Mouse (Mus musculus) heart, embryonic 13.5 days (tissue): Measurements from ENCODE around the gene Lrrc32. TPM values are rescaled to one million over a fixed set of nuclear protein-coding genes. Genes with fewer than 3 reads are reported as not detected.

Source experiments
- ATAC-seq: fragments of 200-750 bp; cut with Nextera tagmentation; 2 replicates; pipeline ENCODE4 v1.8.0; 2017; ENCODE audit warnings: moderate TSS enrichment; ENCODE audit not compliant: insufficient number of reproducible peaks, low FRiP score, low TSS enrichment; ENCODE audit errors: extremely low read depth
- H3K27ac ChIP-seq: fragments of 300-500 bp; sonication (generic); replicated peaks from 2 replicates; pipeline ENCODE4 v1.5.1; 2015; ENCODE audit warnings: moderate library complexity, mild to moderate bottlenecking, inconsistent platforms
- H3K27me3 ChIP-seq: fragments of 300-500 bp; sonication (generic); replicated peaks from 2 replicates; pipeline ENCODE4 v1.6.1; 2015; ENCODE audit warnings: mild to moderate bottlenecking, inconsistent platforms
- H3K36me3 ChIP-seq: fragments of 300-500 bp; sonication (generic); 2 replicates; pipeline ENCODE4 v1.6.1; 2015; ENCODE audit warnings: mild to moderate bottlenecking, inconsistent platforms
- H3K4me1 ChIP-seq: fragments of 300-500 bp; sonication (generic); 2 replicates; pipeline ENCODE4 v1.6.1; 2015; ENCODE audit warnings: inconsistent platforms
- H3K4me2 ChIP-seq: fragments of 300-500 bp; sonication (generic); 2 replicates; pipeline ENCODE4 v1.6.1; 2015; ENCODE audit warnings: inconsistent platforms, mild to moderate bottlenecking, moderate library complexity
- H3K4me3 ChIP-seq: fragments of 300-500 bp; sonication (generic); 2 replicates; pipeline ENCODE4 v1.5.1; 2015; ENCODE audit warnings: moderate library complexity, mild to moderate bottlenecking, inconsistent platforms
- H3K9ac ChIP-seq: fragments of 300-500 bp; sonication (generic); 2 replicates; pipeline ENCODE4 v1.6.1; 2015; ENCODE audit warnings: inconsistent platforms, mild to moderate bottlenecking, moderate library complexity
- H3K9me3 ChIP-seq: fragments of 300-500 bp; sonication (generic); 2 replicates; pipeline ENCODE4 v1.6.1; 2016; ENCODE audit warnings: inconsistent platforms
- WGBS: fragments of 180-500 bp; shearing (Covaris S2); methylation state at CpG from one replicate; pipeline ENCODE4 v1.1.7; 2015; ENCODE audit warnings: mixed read lengths; 5-methylcytosine and 5-hydroxymethylcytosine counted together
- polyA plus RNA-seq: library from polyadenylated mRNA; unstranded; fragments of >200 nt; fragmentation: Nextera tagmentation; extraction: Ambion mirVana; gene quantifications from 2 replicates; pipeline ENCODE4 v1.2.1, GENCODE M21; 2015

Gene Lrrc32
- polyA plus RNA-seq, 1 experiment from 2014 or later, result 6.0 TPM

DNA sequence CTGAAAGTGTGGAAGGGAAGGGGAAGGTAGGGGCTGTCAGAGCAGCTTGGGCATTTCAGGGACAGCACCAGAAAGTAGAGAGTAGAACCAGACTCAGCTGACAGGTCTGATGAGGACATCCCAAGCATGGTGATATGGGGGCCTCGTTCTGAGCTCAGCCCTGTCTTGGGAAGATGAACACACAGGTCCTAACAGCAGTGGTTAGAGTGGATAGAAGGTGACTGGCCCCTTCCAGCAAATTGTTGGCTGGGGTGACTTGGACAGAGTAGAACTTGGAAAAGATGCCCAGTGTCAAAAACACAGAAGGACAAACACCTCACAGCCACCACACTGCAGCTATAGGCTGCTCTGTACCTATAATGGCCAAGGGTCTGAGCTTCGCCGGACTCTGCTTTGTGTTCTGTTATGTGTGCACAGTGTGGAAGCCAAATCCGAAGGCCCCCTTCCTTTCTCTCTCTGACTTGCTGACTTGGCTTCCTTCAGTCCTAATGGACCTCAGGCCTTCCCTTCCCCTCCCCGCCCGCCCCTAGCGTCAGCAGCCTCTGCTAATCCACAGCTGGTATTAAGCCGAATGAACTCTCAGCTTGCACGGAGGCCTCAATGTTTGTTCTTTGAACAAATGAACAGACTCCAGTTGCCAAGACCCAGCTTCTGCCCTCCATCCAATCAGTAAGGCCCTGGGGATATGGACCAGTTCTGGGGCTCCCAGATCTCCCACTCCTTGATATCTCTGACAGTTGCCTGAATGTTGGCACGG is 48.3 kb downstream of the Lrrc32 start:
- H3K36me3 ChIP-seq, result no peaks in the 10 kb centered on the region
- no peak overlapping the region for H3K4me3 ChIP-seq
- H3K9me3 ChIP-seq, result no peaks in the 10 kb centered on the region
- no peak overlapping the region for H3K9ac ChIP-seq
- peak overlapping the region; percentile 66 for H3K27ac ChIP-seq
- H3K4me1 ChIP-seq, result peaks cover 46% of the 10 kb centered on the region
- H3K27me3 ChIP-seq, result no peaks in the 10 kb centered on the region
- no peak for ATAC-seq
- WGBS, result 48% methylated on average over 10 of the region's 10 CpGs
- no peak overlapping the region for H3K4me2 ChIP-seq

- Histone ChIP-seq H3K9ac (no peak overlapping the region), H3K4me2 (no peak overlapping the region), H3K9me3 (no peaks in the 10 kb centered on the region), H3K4me1 (peaks cover 46% of the 10 kb centered on the region), H3K36me3 (no peaks in the 10 kb centered on the region), H3K27me3 (no peaks in the 10 kb centered on the region), H3K4me3 (no peak overlapping the region), H3K27ac (peak overlapping the region; percentile 66)
- 44% methylated on average over 8 of the region's 8 CpGs for WGBS
- no peak for ATAC-seq
Measured at GRCm38 (mm10) chr7:98537967-98538573, 49.0 kb downstream of the Lrrc32 start.

DNA sequence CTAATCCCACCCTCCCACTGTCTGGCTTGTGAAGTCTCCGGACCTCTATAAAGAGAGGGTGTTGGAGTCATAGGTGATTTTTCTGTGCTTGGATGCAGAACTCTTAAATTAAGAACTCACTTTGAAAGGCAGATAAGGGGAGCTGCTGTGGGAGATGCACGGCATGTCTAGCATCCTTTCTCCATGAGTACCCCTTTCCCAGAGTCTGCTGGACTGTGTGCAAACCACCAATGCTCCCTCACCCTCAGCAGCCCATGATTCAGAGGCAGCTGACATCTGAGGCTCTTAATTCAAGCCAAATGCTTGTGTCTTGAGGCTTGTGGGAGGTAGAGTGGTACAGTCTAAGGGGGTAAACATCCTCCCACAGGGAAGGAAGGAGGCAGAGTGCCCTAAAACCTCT is 51.8 kb downstream of the Lrrc32 start:
- WGBS, result 61% methylated on average over 2 of the region's 2 CpGs
- Histone ChIP-seq H3K4me2 (no peak overlapping the region), H3K9ac (no peak overlapping the region), H3K4me1 (peaks cover 38% of the 10 kb centered on the region), H3K27ac (no peak overlapping the region), H3K9me3 (no peaks in the 10 kb centered on the region), H3K4me3 (no peak overlapping the region), H3K36me3 (no peaks in the 10 kb centered on the region), H3K27me3 (no peaks in the 10 kb centered on the region)
- no peak for ATAC-seq

DNA sequence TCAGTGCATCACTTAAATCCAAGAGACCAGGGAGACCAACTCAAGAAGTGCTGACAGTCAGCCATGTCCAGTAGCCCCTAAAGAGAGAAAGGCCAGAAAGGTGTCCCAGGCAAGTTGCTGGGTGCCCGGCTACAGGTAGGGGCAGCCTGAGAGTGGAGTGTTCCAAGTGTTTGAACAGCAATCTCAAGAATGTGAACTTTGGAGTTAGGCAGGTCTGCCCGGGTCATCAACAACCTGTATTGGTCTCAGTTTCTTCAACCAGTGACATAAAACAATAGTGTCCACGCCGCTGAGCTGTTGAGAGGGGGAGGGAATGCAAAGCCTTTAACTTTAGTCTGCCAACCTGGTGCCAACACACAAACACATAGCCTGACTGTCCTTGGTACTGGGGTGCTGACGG is 52.5 kb downstream of the Lrrc32 start:
- H3K9ac ChIP-seq, result no peak overlapping the region
- no peak for ATAC-seq
- H3K4me1 ChIP-seq, result peaks cover 31% of the 10 kb centered on the region
- H3K27ac ChIP-seq, result no peak overlapping the region
- H3K9me3 ChIP-seq, result no peaks in the 10 kb centered on the region
- no peaks in the 10 kb centered on the region for H3K36me3 ChIP-seq
- WGBS, result 86% methylated on average over 5 of the region's 5 CpGs
- H3K4me2 ChIP-seq, result no peak overlapping the region
- no peak overlapping the region for H3K4me3 ChIP-seq
- H3K27me3 ChIP-seq, result no peaks in the 10 kb centered on the region

- no peak overlapping the region for H3K9ac ChIP-seq
- no peak overlapping the region for H3K4me3 ChIP-seq
- no peak overlapping the region for H3K4me2 ChIP-seq
- WGBS, result 81% methylated on average over 3 of the region's 3 CpGs
- H3K27ac ChIP-seq, result no peak overlapping the region
- no peaks in the 10 kb centered on the region for H3K9me3 ChIP-seq
- peaks cover 24% of the 10 kb centered on the region for H3K4me1 ChIP-seq
- H3K27me3 ChIP-seq, result no peaks in the 10 kb centered on the region
- ATAC-seq, result no peak
- H3K36me3 ChIP-seq, result no peaks in the 10 kb centered on the region
Measured at GRCm38 (mm10) chr7:98542267-98542666, 53.2 kb downstream of the Lrrc32 start.

- Histone ChIP-seq H3K4me1 (peaks cover 19% of the 10 kb centered on the region), H3K9ac (no peak overlapping the region), H3K9me3 (no peaks in the 10 kb centered on the region), H3K27me3 (no peaks in the 10 kb centered on the region), H3K4me3 (no peak overlapping the region), H3K36me3 (no peaks in the 10 kb centered on the region), H3K4me2 (no peak overlapping the region), H3K27ac (no peak overlapping the region)
- WGBS, result 64% methylated on average over 6 of the region's 6 CpGs
- ATAC-seq, result no peak
Measured at GRCm38 (mm10) chr7:98542731-98543142, 53.7 kb downstream of the Lrrc32 start.

- H3K27ac ChIP-seq, result no peak overlapping the region
- no peak overlapping the region for H3K4me3 ChIP-seq
- WGBS, result 63% methylated on average over 11 of the region's 11 CpGs
- no peak for ATAC-seq
- H3K36me3 ChIP-seq, result no peaks in the 10 kb centered on the region
- H3K27me3 ChIP-seq, result no peaks in the 10 kb centered on the region
- H3K9ac ChIP-seq, result no peak overlapping the region
- H3K4me1 ChIP-seq, result peaks cover 20% of the 10 kb centered on the region
- H3K9me3 ChIP-seq, result no peaks in the 10 kb centered on the region
- H3K4me2 ChIP-seq, result no peak overlapping the region
Measured at GRCm38 (mm10) chr7:98543853-98544370, 54.8 kb downstream of the Lrrc32 start.

GRCm38 (mm10) chr7:98544556-98544955 is 55.5 kb downstream of the Lrrc32 start:
- no peaks in the 10 kb centered on the region for H3K27me3 ChIP-seq
- peaks cover 25% of the 10 kb centered on the region for H3K4me1 ChIP-seq
- 43% methylated on average over 3 of the region's 3 CpGs for WGBS
- no peak overlapping the region for H3K9ac ChIP-seq
- H3K27ac ChIP-seq, result no peak overlapping the region
- no peaks in the 10 kb centered on the region for H3K36me3 ChIP-seq
- H3K9me3 ChIP-seq, result no peaks in the 10 kb centered on the region
- H3K4me3 ChIP-seq, result no peak overlapping the region
- no peak overlapping the region for H3K4me2 ChIP-seq
- ATAC-seq, result no peak

DNA sequence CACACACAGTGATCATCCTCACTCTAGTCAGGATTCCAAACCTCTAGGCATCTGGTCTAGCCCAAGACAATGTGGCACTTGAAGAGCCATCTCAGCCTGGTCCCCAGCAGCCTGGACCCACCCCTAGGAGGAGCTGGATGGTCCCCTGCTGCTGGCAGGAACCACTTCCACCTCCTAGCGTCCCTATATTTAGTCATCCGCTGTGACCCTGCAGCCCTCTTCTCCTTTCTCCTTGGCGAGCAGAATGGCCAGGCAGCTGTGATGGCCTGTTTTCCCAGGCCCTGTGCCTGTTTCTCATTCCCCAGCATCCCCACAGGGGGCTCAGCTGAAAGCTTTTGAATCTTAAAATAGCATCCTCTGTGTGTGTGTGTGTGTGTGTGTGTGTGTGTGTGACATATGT is 59.8 kb downstream of the Lrrc32 start:
- H3K4me2 ChIP-seq, result no peak overlapping the region
- no peak overlapping the region for H3K9ac ChIP-seq
- H3K27ac ChIP-seq, result peak overlapping the region; percentile 54
- no peaks in the 10 kb centered on the region for H3K27me3 ChIP-seq
- ATAC-seq, result no peak
- no peak overlapping the region for H3K4me3 ChIP-seq
- peaks cover 50% of the 10 kb centered on the region for H3K4me1 ChIP-seq
- H3K9me3 ChIP-seq, result no peaks in the 10 kb centered on the region
- WGBS, result 24% methylated on average over 3 of the region's 3 CpGs
- H3K36me3 ChIP-seq, result no peaks in the 10 kb centered on the region

DNA sequence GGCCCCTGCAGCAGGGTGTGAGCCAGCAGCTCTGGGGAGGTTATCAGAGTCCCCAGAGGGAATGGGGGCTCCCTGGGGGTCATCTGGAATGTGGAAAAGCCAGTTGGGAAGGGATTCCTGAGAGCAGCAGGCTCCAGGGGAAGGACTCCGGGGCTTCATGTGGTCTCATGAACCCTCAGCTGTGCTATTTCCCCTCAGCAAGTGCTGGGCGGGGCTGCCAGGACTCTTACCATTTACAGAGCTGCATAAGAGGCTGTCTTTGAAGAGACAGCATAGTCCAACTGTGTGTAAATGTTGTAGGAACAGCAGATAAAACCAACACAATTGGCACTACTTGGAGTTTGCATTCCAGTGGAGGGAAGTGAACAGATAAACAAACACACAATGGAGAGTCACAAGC is 61.5 kb downstream of the Lrrc32 start:
- Histone ChIP-seq H3K4me1 (peaks cover 43% of the 10 kb centered on the region), H3K9me3 (no peaks in the 10 kb centered on the region), H3K4me2 (peak overlapping the region; percentile 24), H3K27ac (peak overlapping the region; percentile 68), H3K27me3 (no peaks in the 10 kb centered on the region), H3K36me3 (no peaks in the 10 kb centered on the region), H3K9ac (0 out of 2 replicates have a peak overlapping the region, but pooled peaks have one; percentile 33), H3K4me3 (no peak overlapping the region)
- no peak; the same call in 1 of the 2 replicates for ATAC-seq
- WGBS, result 10% methylated on average over 2 of the region's 2 CpGs

GRCm38 (mm10) chr7:98551041-98551440 is 62.0 kb downstream of the Lrrc32 start:
- no peak for ATAC-seq
- 31% methylated on average over 3 of the region's 3 CpGs for WGBS
- no peaks in the 10 kb centered on the region for H3K36me3 ChIP-seq
- peak overlapping the region; percentile 33; the same call in 1 of the 2 replicates for H3K9ac ChIP-seq
- no peak overlapping the region for H3K4me3 ChIP-seq
- no peaks in the 10 kb centered on the region for H3K9me3 ChIP-seq
- peak overlapping the region; percentile 24 for H3K4me2 ChIP-seq
- peaks cover 43% of the 10 kb centered on the region for H3K4me1 ChIP-seq
- peak overlapping the region; percentile 68 for H3K27ac ChIP-seq
- no peaks in the 10 kb centered on the region for H3K27me3 ChIP-seq
